Mouse (Mus musculus) forebrain, postnatal 0 days (tissue): ENCODE data around the gene BC055324. TPM values are rescaled to one million over a fixed set of nuclear protein-coding genes. Genes with fewer than 3 reads are reported as not detected.
"Not testable (repeated sequence)": the region's sequence is repeated elsewhere in the genome, so short reads cannot be mapped to it uniquely, and the experiment has no call there.

Source experiments
- ATAC-seq: fragments of 200-750 bp; cut with Nextera tagmentation; 2 replicates; pipeline ENCODE4 v1.8.0; 2017; ENCODE audit warnings: mild to moderate bottlenecking, moderate library complexity
- DNase-seq: peaks from one replicate; pipeline ENCODE4 v3.0.0-alpha.2; 2015
- H3K27ac ChIP-seq: fragments of 300-500 bp; sonication (generic); 2 replicates; pipeline ENCODE4 v1.5.1; 2014; ENCODE audit warnings: low read depth, mild to moderate bottlenecking, antibody characterized with exemption, low read length, moderate library complexity, mixed read lengths
- H3K27me3 ChIP-seq: fragments of 300-500 bp; sonication (generic); 2 replicates; pipeline ENCODE4 v1.6.1; 2014; ENCODE audit warnings: mild to moderate bottlenecking, low read length, mixed read lengths; ENCODE audit not compliant: insufficient read depth
- H3K36me3 ChIP-seq: fragments of 300-500 bp; sonication (generic); 2 replicates; pipeline ENCODE4 v1.6.1; 2014; ENCODE audit warnings: mild to moderate bottlenecking, moderate library complexity; ENCODE audit not compliant: insufficient read depth
- H3K4me1 ChIP-seq: fragments of 300-500 bp; sonication (generic); 2 replicates; pipeline ENCODE4 v1.6.1; 2014; ENCODE audit warnings: antibody characterized with exemption; ENCODE audit not compliant: insufficient read depth
- H3K4me2 ChIP-seq: fragments of 300-500 bp; sonication (generic); 2 replicates; pipeline ENCODE4 v1.6.1; 2014; ENCODE audit warnings: low read depth, mild to moderate bottlenecking, moderate library complexity
- H3K4me3 ChIP-seq: fragments of 300-500 bp; sonication (generic); 2 replicates; pipeline ENCODE4 v1.5.1; 2014; ENCODE audit warnings: low read depth, low read length, mixed read lengths
- H3K9ac ChIP-seq: fragments of 300-500 bp; sonication (generic); 2 replicates; pipeline ENCODE4 v1.6.1; 2014; ENCODE audit warnings: mild to moderate bottlenecking
- H3K9me3 ChIP-seq: fragments of 300-500 bp; sonication (generic); 2 replicates; pipeline ENCODE4 v1.6.1; 2016; ENCODE audit warnings: low read length
- CTCF ChIP-seq: sonication (generic); IDR thresholded peaks from 2 replicates; pipeline ENCODE4 v1.5.1; 2016; ENCODE audit warnings: antibody characterized with exemption, control low read depth, low read depth
- WGBS: fragments of 180-500 bp; shearing (Covaris S2); extraction: QIAGEN DNeasy Blood & Tissue Kit; methylation state at CpG from one replicate; pipeline ENCODE4 v1.1.7; 2014; 5-methylcytosine and 5-hydroxymethylcytosine counted together
- polyA plus RNA-seq: library from polyadenylated mRNA; unstranded; fragments of >200 nt; fragmentation: Nextera tagmentation; extraction: Ambion mirVana; gene quantifications from 2 replicates; pipeline ENCODE4 v1.2.1, GENCODE M21; 2015
- total RNA-seq: library from RNA; depleted of rRNA; stranded (reverse); fragments of >200 nt; gene quantifications from 2 replicates; pipeline ENCODE4 v1.2.3, GENCODE M21; 2014; rRNA removed

Gene BC055324
- total RNA-seq (4.9 and 5.0 TPM in 2 replicates), polyA plus RNA-seq (1.6 and 1.7 TPM in 2 replicates)

DNA sequence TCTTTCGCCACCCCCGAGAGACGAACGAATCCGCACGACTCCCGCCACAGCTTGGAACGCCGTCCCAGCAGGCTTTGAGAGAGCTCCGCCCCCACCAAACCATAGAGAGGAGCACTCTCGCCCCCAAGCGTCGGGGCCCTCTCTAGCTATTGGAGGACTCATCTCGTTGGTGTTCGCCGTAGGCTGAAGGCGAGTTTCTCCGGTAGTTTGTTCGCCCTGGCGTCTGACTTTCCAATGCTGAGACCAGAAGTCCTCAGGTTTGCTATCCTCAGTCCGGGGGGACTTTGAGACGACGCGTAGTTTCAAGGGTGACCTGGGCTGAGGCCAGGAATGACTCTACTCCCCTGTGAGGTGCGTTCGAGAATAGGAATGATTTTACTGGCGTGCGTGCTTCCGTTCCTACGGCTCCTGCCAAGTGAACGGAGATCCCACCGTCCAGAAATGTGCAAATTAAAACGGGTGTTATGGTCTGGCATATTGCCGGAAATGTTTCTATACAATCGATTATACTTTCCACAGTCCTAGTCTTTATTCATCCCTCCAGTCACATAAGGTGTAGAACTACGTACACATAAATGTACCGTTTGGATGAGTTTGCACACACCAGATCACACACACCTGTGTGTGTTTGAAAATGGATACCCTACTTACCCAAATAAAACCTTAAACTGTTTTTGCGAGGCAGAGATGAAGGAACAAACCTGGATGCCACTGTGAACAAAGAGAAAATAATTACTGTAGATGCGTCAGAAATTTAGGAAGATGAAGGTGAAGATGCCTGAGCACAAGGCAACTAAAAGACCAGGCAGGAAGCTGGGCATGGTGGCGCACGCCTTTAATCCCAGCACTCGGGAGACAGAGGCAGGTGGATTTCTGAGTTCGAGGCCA lies at the start of gene BC055324, which contains the start of gene Mettl18:
BC055324 (minus strand) TSS at position 76 of the 888 bp plus-strand sequence.
Mettl18 (plus strand) TSS at position 169 of the 888 bp plus-strand sequence.
- peak; percentile 96 for DNase-seq
- WGBS: 2% methylated on average over 43 of the region's 43 CpGs
- TF ChIP-seq CTCF: peak; percentile 54

DNA sequence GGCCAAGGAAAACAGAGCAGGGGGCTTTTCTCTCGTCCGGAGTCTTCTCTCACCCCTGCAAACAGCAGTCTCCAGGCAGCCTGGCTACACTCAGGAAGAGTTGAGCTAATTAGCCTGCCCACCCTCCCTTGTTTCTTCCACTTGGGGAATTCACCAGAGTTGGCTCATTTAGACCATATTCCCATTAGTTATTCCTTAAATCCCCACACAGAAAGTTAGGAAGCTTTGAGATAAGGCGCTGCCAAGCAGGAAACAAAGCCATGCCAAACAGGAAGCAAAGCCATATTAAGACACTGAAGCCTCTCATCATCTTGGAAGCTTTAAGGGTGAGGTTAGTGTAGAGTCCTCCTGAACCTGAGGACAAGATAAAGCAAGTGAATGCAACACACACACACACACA lies 49.0 kb upstream of the BC055324 start:
- no peaks in the 10 kb centered on the region for H3K9me3 ChIP-seq
- H3K27ac ChIP-seq: no peak overlapping the region
- DNase-seq (no peak), ATAC-seq (no peak)
- no peak overlapping the region for H3K4me3 ChIP-seq
- WGBS: 26% methylated on average over 3 of the region's 3 CpGs
- no peak overlapping the region for H3K9ac ChIP-seq
- no peaks in the 10 kb centered on the region for H3K36me3 ChIP-seq
- TF ChIP-seq CTCF: no peak
- H3K27me3 ChIP-seq: no peaks in the 10 kb centered on the region
- no peaks in the 10 kb centered on the region for H3K4me1 ChIP-seq
- no peak overlapping the region for H3K4me2 ChIP-seq

More for the DNA sequence above, at the start of gene BC055324, which contains the start of gene Mettl18:
- Histone ChIP-seq H3K4me2 (peak within 1 kb of the TSS; percentile 69), H3K27me3 (no peaks in the 10 kb centered on the region), H3K4me1 (no peaks in the 10 kb centered on the region; the same call in 1 of the 2 replicates), H3K9me3 (no peaks in the 10 kb centered on the region), H3K4me3 (peak within 1 kb of the TSS; percentile 87), H3K27ac (peak within 1 kb of the TSS; percentile 82), H3K36me3 (no peaks in the 10 kb centered on the region), H3K9ac (peak within 1 kb of the TSS; percentile 65)
- peak; percentile 99 for ATAC-seq

DNA sequence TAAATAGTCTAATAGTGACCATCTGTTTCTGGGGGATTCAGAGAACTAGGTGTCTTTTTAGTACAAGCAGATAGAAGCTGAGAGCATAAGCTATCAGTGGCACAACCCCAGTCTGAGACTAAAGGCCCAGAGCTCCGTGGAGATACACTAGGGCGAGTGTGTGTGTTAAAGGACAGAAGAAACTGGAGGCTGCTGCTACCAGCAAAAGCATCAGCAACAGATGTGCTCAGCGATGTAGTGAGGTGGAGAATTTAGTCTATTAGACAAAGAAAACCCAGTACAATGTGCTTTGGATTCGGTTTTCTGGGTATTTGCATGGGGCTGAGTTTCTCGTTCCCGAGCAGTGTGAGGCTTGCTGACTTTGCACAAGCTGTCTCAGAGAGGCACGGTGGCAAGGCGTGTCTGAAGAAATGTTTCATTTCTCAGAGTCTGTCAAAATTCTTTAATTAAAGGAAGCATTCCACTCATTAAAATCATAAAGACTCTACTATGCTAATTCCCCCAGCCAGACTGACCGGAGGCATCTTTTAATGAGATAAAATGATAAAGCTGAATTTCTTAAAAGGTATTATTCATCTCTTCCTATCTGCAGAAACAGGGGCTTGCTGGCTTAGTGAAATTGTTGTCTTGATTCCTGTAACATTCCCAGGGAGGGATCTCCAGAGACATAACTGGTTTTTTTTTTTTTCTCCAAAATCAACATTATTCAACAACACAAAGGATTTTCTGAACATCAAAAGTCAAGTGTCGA lies 46.0 kb upstream of the BC055324 start:
- DNase-seq: no peak
- no peaks in the 10 kb centered on the region for H3K4me1 ChIP-seq
- H3K27ac ChIP-seq: no peak overlapping the region
- H3K36me3 ChIP-seq: no peaks in the 10 kb centered on the region
- TF ChIP-seq CTCF: no peak
- no peak overlapping the region for H3K4me3 ChIP-seq
- no peak overlapping the region for H3K9ac ChIP-seq
- no peaks in the 10 kb centered on the region for H3K27me3 ChIP-seq
- ATAC-seq: no peak
- no peaks in the 10 kb centered on the region for H3K9me3 ChIP-seq
- no peak overlapping the region for H3K4me2 ChIP-seq
- 66% methylated on average over 10 of the region's 10 CpGs for WGBS

DNA sequence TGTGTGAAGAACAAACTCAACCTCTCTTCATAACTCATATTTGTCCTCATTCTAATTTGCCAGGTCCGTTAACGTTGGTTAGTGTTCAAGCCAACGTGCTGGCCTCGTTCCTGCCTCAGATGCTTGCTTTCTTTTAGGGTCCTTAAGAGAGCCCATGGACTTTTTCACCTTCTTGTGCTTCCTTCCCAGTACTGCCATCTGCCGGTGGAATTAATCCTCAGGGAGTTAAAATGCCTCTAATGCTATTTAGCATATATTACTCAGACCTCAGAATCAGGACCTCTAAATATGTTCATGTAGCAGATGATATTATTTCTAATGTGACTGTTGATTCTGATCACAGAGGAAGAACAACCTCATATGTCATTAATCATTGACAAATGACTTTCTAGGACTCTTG lies 32.8 kb upstream of the BC055324 start:
- Histone ChIP-seq H3K36me3 (no peaks in the 10 kb centered on the region), H3K9me3 (no peaks in the 10 kb centered on the region), H3K27ac (no peak overlapping the region), H3K4me1 (no peaks in the 10 kb centered on the region), H3K9ac (no peak overlapping the region), H3K27me3 (no peaks in the 10 kb centered on the region), H3K4me3 (no peak overlapping the region), H3K4me2 (no peak overlapping the region)
- 66% methylated on average over 5 of the region's 5 CpGs for WGBS
- ATAC-seq (no peak), DNase-seq (no peak)
- no peak; the same call in 1 of the 2 replicates for TF ChIP-seq CTCF

DNA sequence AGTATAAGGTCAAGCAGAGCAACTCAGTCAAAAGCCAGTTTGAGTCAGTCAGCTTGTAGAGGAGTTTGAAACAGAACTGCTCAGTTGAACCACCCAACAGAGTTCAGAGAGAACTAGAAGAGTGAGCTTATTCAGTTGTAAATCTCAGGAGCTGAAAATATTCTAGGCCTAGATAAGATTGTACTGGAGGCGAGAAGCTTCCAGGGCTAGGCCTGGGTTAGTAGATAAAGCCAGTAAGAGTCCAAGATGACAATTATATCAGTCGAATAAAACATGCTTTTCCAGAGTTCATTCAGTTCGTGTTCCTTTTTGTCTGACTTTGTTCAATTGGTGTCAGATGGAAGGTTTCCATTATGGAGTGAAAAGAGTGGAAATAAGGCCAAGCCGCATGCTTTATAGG lies 31.1 kb upstream of the BC055324 start:
- no peak overlapping the region for H3K9ac ChIP-seq
- H3K27me3 ChIP-seq: no peaks in the 10 kb centered on the region
- no peak overlapping the region for H3K4me2 ChIP-seq
- H3K9me3 ChIP-seq: no peaks in the 10 kb centered on the region
- TF ChIP-seq CTCF: no peak
- H3K27ac ChIP-seq: no peak overlapping the region
- no peaks in the 10 kb centered on the region for H3K4me1 ChIP-seq
- WGBS: 83% methylated on average over 4 of the region's 4 CpGs
- ATAC-seq (no peak), DNase-seq (no peak)
- no peaks in the 10 kb centered on the region for H3K36me3 ChIP-seq
- H3K4me3 ChIP-seq: no peak overlapping the region

DNA sequence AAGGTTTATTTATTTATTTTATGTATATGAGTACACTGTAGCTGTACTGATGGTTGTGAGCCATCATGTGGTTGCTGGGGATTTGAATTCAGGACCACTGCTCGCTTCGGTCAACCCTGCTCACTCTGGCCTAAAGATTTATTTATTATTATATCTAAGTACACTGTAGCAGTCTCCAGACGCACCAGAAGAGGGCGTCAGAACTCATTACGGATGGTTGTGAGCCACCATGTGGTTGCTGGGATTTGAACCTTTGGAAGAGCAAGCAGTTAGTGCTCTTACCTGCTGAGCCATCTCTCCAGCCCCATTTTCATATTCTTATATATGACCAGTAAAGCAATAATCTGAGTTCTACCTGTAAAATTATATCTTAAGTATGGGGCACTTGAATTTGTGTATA lies 27.5 kb upstream of the BC055324 start:
- H3K9ac ChIP-seq, H3K36me3 ChIP-seq, H3K4me1 ChIP-seq, H3K4me2 ChIP-seq, H3K9me3 ChIP-seq, H3K27me3 ChIP-seq, H3K27ac ChIP-seq, ATAC-seq, DNase-seq, H3K4me3 ChIP-seq: not testable (repeated sequence)
- WGBS: 84% methylated on average over 5 of the region's 5 CpGs

DNA sequence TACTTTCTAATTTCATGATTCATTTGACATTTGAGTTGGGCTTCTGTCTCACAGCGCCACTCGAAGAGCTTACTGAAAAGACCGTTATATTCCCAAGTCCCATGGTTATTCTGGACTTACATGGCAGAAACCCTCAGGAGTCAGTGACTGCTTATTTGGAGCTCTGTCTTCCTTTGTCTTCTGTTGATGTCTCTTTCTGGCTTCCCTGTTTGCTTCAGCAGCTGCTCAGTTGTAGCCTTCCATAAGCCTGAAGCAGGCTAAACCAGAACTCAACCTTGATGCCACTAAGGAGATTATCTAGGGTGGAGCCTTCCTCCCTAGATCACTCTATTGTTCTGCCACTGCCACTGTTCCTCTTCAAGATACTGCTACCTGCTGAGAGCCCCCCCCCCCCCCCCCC lies 26.1 kb upstream of the BC055324 start:
- not testable (repeated sequence) for ATAC-seq, H3K4me3 ChIP-seq, H3K4me1 ChIP-seq, DNase-seq, H3K27me3 ChIP-seq, H3K9me3 ChIP-seq, H3K4me2 ChIP-seq, H3K27ac ChIP-seq, H3K36me3 ChIP-seq, H3K9ac ChIP-seq
- WGBS: 87% methylated on average over 3 of the region's 3 CpGs
